Mouse (Mus musculus) lung, adult 2 months (tissue): ENCODE measurements around the gene 4930432M17Rik.

Source experiments
- CTCF ChIP-seq: fragments of 200-500 bp; IDR thresholded peaks from 2 replicates; pipeline ENCODE4 v1.5.1; 2011; ENCODE audit warnings: mild to moderate bottlenecking, low read length, control low read depth; ENCODE audit not compliant: insufficient read depth
- POLR2A ChIP-seq: fragments of 200-500 bp; IDR thresholded peaks from 2 replicates; pipeline ENCODE4 v1.6.1; 2011; ENCODE audit warnings: low read depth, mild to moderate bottlenecking, control low read depth, low read length, borderline replicate concordance; ENCODE audit errors: extremely low read depth

GRCm38 (mm10) chr3:121713151-121713701, 42.7 kb downstream of the 4930432M17Rik start:
- TF ChIP-seq POLR2A = no peak
- no peak for TF ChIP-seq CTCF
